Mouse (Mus musculus) T-cell, adult 2 months (primary cell): ENCODE results near the gene Ifnar1.
"Not testable (repeated sequence)": the region's sequence is repeated elsewhere in the genome, so short reads cannot be mapped to it uniquely, and the experiment has no call there.

Source experiments
- DNase-seq: peaks from one replicate; pipeline ENCODE4 v3.0.0; 2022; ENCODE audit warnings: low spot score

The Ifnar1 gene

GRCm38 (mm10) chr16:91484808-91485700, at the start of gene Ifnar1:
Ifnar1 (plus strand) TSS chr16:91485238.
- DNase-seq: peak; percentile 99

- DNase-seq: no peak
Observed at GRCm38 (mm10) chr16:91438081-91438480, 47.0 kb upstream of the Ifnar1 start.

- not testable (repeated sequence) for DNase-seq
Observed at GRCm38 (mm10) chr16:91438599-91438998, 46.4 kb upstream of the Ifnar1 start.

- no peak for DNase-seq
Observed at GRCm38 (mm10) chr16:91441366-91441765, 43.7 kb upstream of the Ifnar1 start.

GRCm38 (mm10) chr16:91441811-91442240, 43.2 kb upstream of the Ifnar1 start:
- peak; percentile 52 for DNase-seq

GRCm38 (mm10) chr16:91442446-91442845, 42.6 kb upstream of the Ifnar1 start:
- peak; percentile 79 for DNase-seq

- DNase-seq: peak; percentile 69
Observed at GRCm38 (mm10) chr16:91443211-91443611, 41.8 kb upstream of the Ifnar1 start.

GRCm38 (mm10) chr16:91444847-91445246, 40.2 kb upstream of the Ifnar1 start:
- no peak for DNase-seq

- peak; percentile 85 for DNase-seq
Observed at GRCm38 (mm10) chr16:91445566-91445965, 39.5 kb upstream of the Ifnar1 start.

- no peak for DNase-seq
Observed at GRCm38 (mm10) chr16:91446778-91447511, 38.1 kb upstream of the Ifnar1 start.

- no peak for DNase-seq
Observed at GRCm38 (mm10) chr16:91447512-91447900, 37.5 kb upstream of the Ifnar1 start.

- DNase-seq: peak; percentile 61
Observed at GRCm38 (mm10) chr16:91448088-91448487, 37.0 kb upstream of the Ifnar1 start.

GRCm38 (mm10) chr16:91448895-91449294, 36.1 kb upstream of the Ifnar1 start:
- no peak for DNase-seq

GRCm38 (mm10) chr16:91450137-91451064, 34.6 kb upstream of the Ifnar1 start:
- DNase-seq: no peak

GRCm38 (mm10) chr16:91451949-91452348, 33.1 kb upstream of the Ifnar1 start:
- no peak for DNase-seq

- no peak for DNase-seq
Observed at GRCm38 (mm10) chr16:91452363-91452896, 32.6 kb upstream of the Ifnar1 start.

- DNase-seq: no peak
Observed at GRCm38 (mm10) chr16:91455868-91456267, 29.2 kb upstream of the Ifnar1 start.

- peak; percentile 83 for DNase-seq
Observed at GRCm38 (mm10) chr16:91458301-91458746, 26.7 kb upstream of the Ifnar1 start.

- DNase-seq: no peak
Observed at GRCm38 (mm10) chr16:91458976-91459375, 26.1 kb upstream of the Ifnar1 start.

- DNase-seq: no peak
Observed at GRCm38 (mm10) chr16:91459396-91459795, 25.6 kb upstream of the Ifnar1 start.

GRCm38 (mm10) chr16:91459841-91460370, 25.1 kb upstream of the Ifnar1 start:
- no peak for DNase-seq
